Mouse (Mus musculus): ENCODE measurements around the gene Glipr2.

Gene Glipr2

DNA sequence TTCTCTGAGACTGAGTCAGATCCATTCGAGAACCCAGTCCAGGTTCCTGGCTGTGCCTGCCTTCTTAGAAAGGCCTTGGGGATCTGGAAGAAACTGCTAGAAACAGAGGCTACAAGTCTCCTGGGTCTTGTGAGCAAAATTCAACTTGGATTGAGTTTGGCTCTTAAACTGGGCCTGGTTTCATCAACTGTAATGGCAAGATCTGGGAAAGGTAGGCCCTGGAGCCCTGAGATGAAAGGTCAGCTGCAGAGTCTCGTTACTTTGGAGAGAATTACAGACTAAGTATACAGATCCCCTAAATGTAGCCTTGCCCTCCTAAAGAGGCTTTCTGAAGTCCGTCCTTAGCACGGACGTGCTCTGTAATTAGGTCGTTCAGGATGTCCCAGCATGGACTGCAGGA is 68.4 kb downstream of the Glipr2 start:
- in situ Hi-C loops (cut with MboI; ENCODE audit: low pct_unique_long_range_greater_than_20kb in 1 of 2, low sequenced_read_pairs in 2 of 2, unreplicated experiment in 1 of 2): no loop called here
